Mouse (Mus musculus) heart, embryonic 14.5 days (tissue): ENCODE data around the gene Gm9733. TPM values are rescaled to one million over a fixed set of nuclear protein-coding genes. Genes with fewer than 3 reads are reported as not detected.
"Not testable (repeated sequence)": the region's sequence is repeated elsewhere in the genome, so short reads cannot be mapped to it uniquely, and the experiment has no call there.

Experiments
- ATAC-seq: fragments of 200-750 bp; cut with Nextera tagmentation; 2 replicates; pipeline ENCODE4 v1.8.0; 2017; ENCODE audit warnings: low read depth, moderate TSS enrichment; ENCODE audit not compliant: insufficient number of reproducible peaks, insufficient read depth, low FRiP score
- H3K27ac ChIP-seq, 2 experiments: fragments of 200-500 bp in 1 of 2; fragments of 300-500 bp in 1 of 2; sonication (generic) in 1 of 2; replicated peaks in 1 of 2; 2 replicates each; pipeline ENCODE4 v1.5.1; 2012 to 2014; ENCODE audit warnings: low read depth in 2 of 2, low read length in 2 of 2, control low read depth in 1 of 2, mild to moderate bottlenecking in 1 of 2, mixed read lengths in 1 of 2; ENCODE audit not compliant: control insufficient read depth in 1 of 2, insufficient read depth in 1 of 2
- H3K27me3 ChIP-seq: fragments of 300-500 bp; sonication (generic); 2 replicates; pipeline ENCODE4 v1.6.1; 2014; ENCODE audit warnings: mild to moderate bottlenecking, low read length, control low read depth; ENCODE audit not compliant: control insufficient read depth, insufficient read depth
- H3K36me3 ChIP-seq: fragments of 300-500 bp; sonication (generic); 2 replicates; pipeline ENCODE4 v1.6.1; 2014; ENCODE audit warnings: mild to moderate bottlenecking, control low read depth, low read length, mixed read lengths; ENCODE audit not compliant: control insufficient read depth, insufficient read depth
- H3K4me1 ChIP-seq, 2 experiments: fragments of 200-500 bp in 1 of 2; fragments of 300-500 bp in 1 of 2; sonication (generic) in 1 of 2; 2 replicates each; pipeline ENCODE4 v1.6.1; 2012 to 2014; ENCODE audit warnings: low read length in 2 of 2, control low read depth in 1 of 2, mixed read lengths in 1 of 2; ENCODE audit not compliant: control insufficient read depth in 2 of 2, insufficient read depth in 2 of 2
- H3K4me2 ChIP-seq: fragments of 300-500 bp; sonication (generic); 2 replicates; pipeline ENCODE4 v1.6.1; 2014; ENCODE audit warnings: mild to moderate bottlenecking, low read length
- H3K4me3 ChIP-seq, 2 experiments: fragments of 200-500 bp in 1 of 2; fragments of 300-500 bp in 1 of 2; sonication (generic) in 1 of 2; 2 replicates each; pipeline ENCODE4 v1.5.1; 2012 to 2014; ENCODE audit warnings: low read length in 2 of 2, mild to moderate bottlenecking in 2 of 2, control low read depth in 1 of 2, low read depth in 1 of 2, moderate library complexity in 1 of 2; ENCODE audit not compliant: control insufficient read depth in 1 of 2, insufficient read depth in 1 of 2
- H3K9ac ChIP-seq: fragments of 300-500 bp; sonication (generic); 2 replicates; pipeline ENCODE4 v1.6.1; 2014; ENCODE audit warnings: mild to moderate bottlenecking, low read length
- H3K9me3 ChIP-seq: fragments of 300-500 bp; sonication (generic); 2 replicates; pipeline ENCODE4 v1.6.1; 2016; ENCODE audit warnings: low read length, control low read depth; ENCODE audit not compliant: control insufficient read depth
- WGBS: fragments of 180-500 bp; shearing (Covaris S2); extraction: QIAGEN DNeasy Blood & Tissue Kit; methylation state at CpG from one replicate; pipeline ENCODE4 v1.1.7; 2014; 5-methylcytosine and 5-hydroxymethylcytosine counted together
- polyA plus RNA-seq: library from polyadenylated mRNA; unstranded; fragments of >200 nt; fragmentation: Nextera tagmentation; extraction: Ambion mirVana; gene quantifications from 2 replicates; pipeline ENCODE4 v1.2.1, GENCODE M21; 2014

Gene Gm9733
- not detected in 2 replicates for polyA plus RNA-seq

DNA sequence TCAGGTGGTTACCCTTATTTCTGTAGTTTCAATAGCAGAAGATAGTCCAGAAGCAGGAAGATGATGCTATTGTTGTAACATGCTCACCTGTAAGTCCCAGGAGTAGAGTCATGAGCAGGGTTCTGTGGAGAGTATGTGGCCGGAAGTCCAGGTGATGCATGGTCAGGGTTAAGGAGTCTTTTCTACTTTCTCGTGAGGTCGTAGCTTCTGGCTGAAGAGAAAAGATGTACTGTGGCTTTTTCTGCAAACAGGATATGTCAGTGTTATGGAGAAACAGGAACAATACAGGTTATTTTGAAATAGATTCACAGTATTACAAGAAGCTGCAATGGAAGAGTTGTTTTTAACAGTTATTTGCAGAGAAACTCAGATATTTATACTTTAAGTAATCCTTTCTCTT, at the start of gene Gm9733:
TSS of gene Gm9733 (minus strand) at position 240 of the 400 bp plus-strand sequence.
- 74% methylated on average over 3 of the region's 3 CpGs for WGBS
- Histone ChIP-seq H3K9me3 (no peaks in the 10 kb centered on the region), H3K27ac (no peak within 1 kb of the TSS), H3K9ac (no peak within 1 kb of the TSS), H3K4me3 (no peak within 1 kb of the TSS), H3K36me3 (no peaks in the 10 kb centered on the region), H3K4me2 (no peak within 1 kb of the TSS), H3K4me1 (no peaks in the 10 kb centered on the region), H3K27me3 (no peaks in the 10 kb centered on the region)
- no peak for ATAC-seq

DNA sequence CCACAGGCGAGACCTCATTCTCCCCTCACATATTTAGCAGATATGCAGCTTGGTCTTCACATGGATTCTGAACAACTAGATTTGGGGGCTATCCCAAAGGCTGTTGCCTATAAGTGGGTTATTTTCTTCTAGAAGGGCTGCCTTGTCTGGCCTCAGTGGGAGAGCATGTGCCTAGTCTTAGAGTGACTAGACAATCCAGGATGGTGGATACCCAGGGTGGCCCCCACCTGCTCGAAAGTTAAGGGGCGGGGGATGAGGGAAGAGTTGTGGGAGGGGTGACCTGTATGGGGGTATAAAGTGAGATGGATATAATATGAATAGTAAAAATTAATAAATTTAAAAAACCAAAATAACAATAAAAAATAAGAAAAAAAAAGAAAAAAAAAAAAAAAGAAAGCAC, 23.6 kb upstream of the Gm9733 start:
- not testable (repeated sequence) for ATAC-seq
- 67% methylated on average over 3 of the region's 3 CpGs for WGBS

DNA sequence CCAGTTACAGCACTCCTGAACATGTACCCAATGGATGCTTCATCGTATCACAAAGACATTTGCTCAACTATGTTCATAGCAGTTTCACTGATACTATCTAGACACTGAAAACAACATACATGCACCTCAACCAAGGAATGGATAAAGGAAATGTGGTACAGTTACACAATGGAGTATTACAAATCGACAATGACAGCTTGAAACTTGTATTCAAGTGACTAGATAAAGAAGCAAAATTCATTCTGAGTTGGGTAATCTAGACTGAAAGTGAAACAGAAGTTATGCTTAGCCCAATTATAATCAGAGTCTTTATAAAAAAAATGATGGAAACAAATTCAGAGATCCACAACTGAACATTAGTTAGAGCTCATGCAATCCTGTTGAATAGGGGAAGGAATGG, 18.2 kb upstream of the Gm9733 start:
- ATAC-seq, H3K4me3 ChIP-seq, H3K9me3 ChIP-seq, H3K36me3 ChIP-seq, H3K27ac ChIP-seq, H3K4me2 ChIP-seq, H3K9ac ChIP-seq, H3K27me3 ChIP-seq, H3K4me1 ChIP-seq: not testable (repeated sequence)
- WGBS = 88% methylated on average over 1 of the region's 2 CpGs

More for the DNA sequence above, 23.6 kb upstream of the Gm9733 start:
- not testable (repeated sequence) for H3K4me2 ChIP-seq, H3K4me3 ChIP-seq, H3K9me3 ChIP-seq, H3K27me3 ChIP-seq, H3K36me3 ChIP-seq, H3K27ac ChIP-seq, H3K4me1 ChIP-seq, H3K9ac ChIP-seq

DNA sequence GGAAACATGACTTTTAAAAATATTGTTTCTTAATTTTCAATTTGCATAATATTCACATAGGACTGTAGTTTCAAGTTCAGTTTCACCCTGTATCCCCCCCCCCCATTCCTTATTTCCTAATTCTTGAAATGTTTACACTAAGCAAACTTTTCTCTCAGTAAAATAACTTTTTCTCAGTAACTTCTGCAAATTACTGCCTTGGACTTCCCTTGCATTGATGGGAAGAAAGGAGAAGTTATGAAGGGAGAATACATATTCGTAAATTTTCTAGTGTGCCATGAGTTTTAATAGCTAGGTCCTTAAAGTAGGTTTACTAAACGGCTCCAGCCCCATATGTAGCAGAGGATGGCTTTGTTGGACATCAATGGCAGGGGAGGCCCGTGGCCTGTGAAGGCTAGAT, 13.5 kb upstream of the Gm9733 start:
- H3K36me3 ChIP-seq, H3K9ac ChIP-seq, H3K4me3 ChIP-seq, H3K9me3 ChIP-seq, H3K4me2 ChIP-seq, H3K4me1 ChIP-seq, ATAC-seq, H3K27ac ChIP-seq, H3K27me3 ChIP-seq: not testable (repeated sequence)
- WGBS = 51% methylated on average over 3 of the region's 3 CpGs

DNA sequence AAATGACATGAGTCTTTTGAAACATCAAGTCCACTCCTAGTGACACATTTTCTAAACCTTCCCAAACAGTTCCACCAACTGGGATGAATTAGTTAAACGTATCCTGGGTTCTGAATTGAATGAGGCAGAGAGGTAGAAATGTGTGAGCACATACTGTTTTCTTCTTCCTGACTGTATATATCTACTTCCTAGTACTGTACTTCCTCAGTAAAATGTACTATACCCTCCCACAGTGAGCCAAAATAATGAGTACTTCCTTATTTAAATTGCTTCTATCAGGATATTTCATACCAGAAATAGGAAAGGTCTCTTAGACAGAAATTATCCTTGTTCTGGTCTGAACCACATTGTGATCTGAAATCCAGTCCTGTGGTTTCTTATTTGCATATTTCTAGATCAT, 8.2 kb upstream of the Gm9733 start:
- Histone ChIP-seq H3K4me3 (no peak overlapping the region), H3K9me3 (no peaks in the 10 kb centered on the region), H3K27ac (no peak overlapping the region), H3K9ac (no peak overlapping the region), H3K27me3 (no peaks in the 10 kb centered on the region), H3K36me3 (no peaks in the 10 kb centered on the region), H3K4me1 (no peaks in the 10 kb centered on the region), H3K4me2 (no peak overlapping the region)
- no peak for ATAC-seq
- WGBS = 56% methylated on average over 1 of the region's 1 CpGs

DNA sequence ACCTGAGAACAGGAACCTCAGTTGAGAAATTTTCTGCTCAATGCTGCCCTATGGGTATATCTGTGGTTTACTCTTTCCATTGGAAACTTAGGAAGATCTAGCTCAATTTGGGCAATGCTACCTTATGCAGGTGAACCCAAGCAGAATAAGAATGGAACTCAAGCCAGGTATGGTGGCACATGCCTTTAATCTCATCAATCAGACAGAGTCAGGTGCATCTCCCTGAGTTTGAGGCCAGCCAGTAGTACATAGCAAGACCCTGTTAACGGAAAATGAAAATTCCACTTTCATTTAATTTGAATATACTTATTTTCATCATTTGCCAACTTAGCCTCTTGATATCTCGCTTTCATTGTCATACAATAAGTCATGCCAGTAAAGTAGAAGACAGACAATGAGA, 2.1 kb upstream of the Gm9733 start:
- Histone ChIP-seq H3K9ac (no peak overlapping the region), H3K4me2 (no peak overlapping the region), H3K4me1 (no peaks in the 10 kb centered on the region), H3K4me3 (no peak overlapping the region), H3K27ac (no peak overlapping the region), H3K9me3 (no peaks in the 10 kb centered on the region), H3K36me3 (no peaks in the 10 kb centered on the region), H3K27me3 (no peaks in the 10 kb centered on the region)
- WGBS = 58% methylated on average over 2 of the region's 2 CpGs
- ATAC-seq = no peak

DNA sequence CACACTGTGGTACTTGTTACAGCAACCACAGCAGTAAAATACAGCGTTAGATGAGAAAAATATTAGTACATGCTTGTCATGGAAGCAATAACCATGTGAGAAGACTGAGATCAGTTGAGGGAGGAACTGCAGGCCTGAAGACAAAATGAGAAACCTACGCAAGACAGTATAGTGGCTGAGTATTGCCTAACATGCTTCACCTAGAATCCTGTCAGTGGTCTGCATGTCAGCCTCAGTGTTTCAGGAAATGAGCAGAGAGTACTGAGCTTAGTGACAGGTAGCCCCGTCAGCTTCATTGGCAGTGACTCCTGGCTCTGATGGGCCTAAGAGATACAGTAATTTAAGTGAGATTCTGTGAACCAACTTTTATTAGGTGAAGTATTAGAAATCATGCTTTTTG, 557 bp downstream of the Gm9733 start:
- whole genome bisulfite sequencing = 60% methylated on average over 3 of the region's 3 CpGs
- H3K9me3 ChIP-seq = no peaks in the 10 kb centered on the region
- no peaks in the 10 kb centered on the region for H3K4me1 ChIP-seq
- H3K27me3 ChIP-seq = no peaks in the 10 kb centered on the region
- ATAC-seq = no peak
- H3K36me3 ChIP-seq = no peaks in the 10 kb centered on the region
- no peak overlapping the region for H3K4me2 ChIP-seq
- H3K27ac ChIP-seq = no peak overlapping the region
- H3K4me3 ChIP-seq = no peak overlapping the region
- H3K9ac ChIP-seq = no peak overlapping the region

DNA sequence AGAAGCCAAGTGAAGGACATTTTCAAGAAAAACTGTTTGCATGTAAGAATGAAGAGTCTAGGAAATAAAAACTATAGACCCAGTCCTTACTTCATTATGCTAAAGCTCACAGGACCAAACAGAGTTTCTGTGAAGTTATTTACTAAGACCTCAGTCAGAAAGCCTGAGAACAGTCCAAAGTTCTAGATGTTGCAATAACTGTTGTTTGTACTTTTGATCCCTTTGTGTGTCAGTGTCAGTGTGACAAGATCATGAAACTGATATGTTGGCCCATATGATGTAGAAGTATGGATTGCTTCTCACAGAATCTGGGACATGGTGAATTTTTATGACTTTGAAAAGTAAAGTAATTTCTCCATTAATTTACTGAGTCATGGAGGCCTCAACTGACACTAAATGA, 2.6 kb downstream of the Gm9733 start:
- Histone ChIP-seq H3K36me3 (no peaks in the 10 kb centered on the region), H3K4me1 (no peaks in the 10 kb centered on the region), H3K27me3 (no peaks in the 10 kb centered on the region), H3K9ac (no peak overlapping the region), H3K27ac (no peak overlapping the region), H3K4me2 (no peak overlapping the region), H3K4me3 (no peak overlapping the region), H3K9me3 (no peaks in the 10 kb centered on the region)
- no peak for ATAC-seq
